Mouse (Mus musculus) 3T3-L1 (cell line): ENCODE data around the gene Secisbp2.
"Not testable (repeated sequence)": the region's sequence is repeated elsewhere in the genome, so short reads cannot be mapped to it uniquely, and the experiment has no call there.

ENCODE experiments used
- DNase-seq: peaks from one replicate; pipeline ENCODE4 v3.0.0-alpha.2; 2015; ENCODE audit warnings: low read depth, low spot score

Gene Secisbp2

GRCm38 (mm10) chr13:51643924-51644828 lies 7.3 kb upstream of the Secisbp2 start:
- DNase-seq: no peak

- DNase-seq: peak; percentile 99
Observed at GRCm38 (mm10) chr13:51644829-51645789, 6.4 kb upstream of the Secisbp2 start, which contains the start of gene Cks2. TSS of gene Cks2 (plus strand) at chr13:51645232.

GRCm38 (mm10) chr13:51645872-51646271 lies 5.6 kb upstream of the Secisbp2 start:
- DNase-seq: peak; percentile 59

GRCm38 (mm10) chr13:51646362-51647027 lies 5.0 kb upstream of the Secisbp2 start:
- DNase-seq: no peak

GRCm38 (mm10) chr13:51647770-51648169 lies 3.7 kb upstream of the Secisbp2 start:
- DNase-seq: no peak

GRCm38 (mm10) chr13:51648237-51648636 lies 3.3 kb upstream of the Secisbp2 start:
- DNase-seq: peak; percentile 41

- DNase-seq: no peak
Observed at GRCm38 (mm10) chr13:51649740-51650139, 1.8 kb upstream of the Secisbp2 start.

GRCm38 (mm10) chr13:51653159-51653558 lies 1.7 kb downstream of the Secisbp2 start:
- DNase-seq: no peak

- no peak for DNase-seq
Observed at GRCm38 (mm10) chr13:51653961-51654360, 2.5 kb downstream of the Secisbp2 start.

- DNase-seq: no peak
Observed at GRCm38 (mm10) chr13:51656516-51657235, 5.2 kb downstream of the Secisbp2 start.

GRCm38 (mm10) chr13:51658094-51658493 lies 6.6 kb downstream of the Secisbp2 start:
- no peak for DNase-seq

GRCm38 (mm10) chr13:51659573-51659972 lies 8.1 kb downstream of the Secisbp2 start:
- no peak for DNase-seq

- DNase-seq: no peak
Observed at GRCm38 (mm10) chr13:51663561-51663960, 12.1 kb downstream of the Secisbp2 start.

- DNase-seq: not testable (repeated sequence)
Observed at GRCm38 (mm10) chr13:51668195-51668594, 16.7 kb downstream of the Secisbp2 start.

- DNase-seq: peak; percentile 47
Observed at GRCm38 (mm10) chr13:51676641-51677040, 25.1 kb downstream of the Secisbp2 start.

GRCm38 (mm10) chr13:51677041-51677440 lies 25.5 kb downstream of the Secisbp2 start:
- no peak for DNase-seq

GRCm38 (mm10) chr13:51677630-51678185 lies 26.2 kb downstream of the Secisbp2 start:
- no peak for DNase-seq

- no peak for DNase-seq
Observed at GRCm38 (mm10) chr13:51678687-51679086, 27.2 kb downstream of the Secisbp2 start.

- no peak for DNase-seq
Observed at GRCm38 (mm10) chr13:51679332-51679731, 27.8 kb downstream of the Secisbp2 start.

GRCm38 (mm10) chr13:51681076-51681475 lies 29.6 kb downstream of the Secisbp2 start:
- no peak for DNase-seq
